Mouse (Mus musculus) frontal cortex, postnatal 10 days (tissue): Measurements from ENCODE around the gene Rcn2.
"Not testable (repeated sequence)": the region's sequence is repeated elsewhere in the genome, so short reads cannot be mapped to it uniquely, and the experiment has no call there.

Source experiments
- DNase-seq, 2 experiments: peaks; one replicate each; pipeline ENCODE4 v3.0.0; 2022; ENCODE audit warnings: low spot score in 2 of 2, mixed read lengths in 1 of 2

Rcn2 gene

GRCm38 (mm10) chr9:56041372-56042180 lies at the start of gene Rcn2:
Rcn2 (plus strand) TSS chr9:56041845.
- DNase-seq: peak; percentile 93 to 95

GRCm38 (mm10) chr9:56004679-56005078 lies 37.0 kb upstream of the Rcn2 start:
- DNase-seq: not testable (repeated sequence)

GRCm38 (mm10) chr9:56010450-56010849 lies 31.2 kb upstream of the Rcn2 start, which contains the start of gene 4930563M21Rik:
4930563M21Rik (minus strand) TSS chr9:56010550.
- no peak for DNase-seq

GRCm38 (mm10) chr9:56024772-56025171 lies 16.9 kb upstream of the Rcn2 start:
- DNase-seq: no peak

- no peak for DNase-seq
These were observed 14.4 kb upstream of the Rcn2 start for GRCm38 (mm10) chr9:56027292-56027691.

- no peak for DNase-seq
These were observed 9.4 kb upstream of the Rcn2 start for GRCm38 (mm10) chr9:56032219-56032618.

GRCm38 (mm10) chr9:56042181-56042621 lies 556 bp downstream of the Rcn2 start:
- no peak for DNase-seq

GRCm38 (mm10) chr9:56053796-56054195 lies 12.2 kb downstream of the Rcn2 start:
- no peak for DNase-seq

GRCm38 (mm10) chr9:56056147-56056546 lies 14.5 kb downstream of the Rcn2 start:
- DNase-seq: no peak

- DNase-seq: no peak
These were observed 20.7 kb downstream of the Rcn2 start for GRCm38 (mm10) chr9:56062336-56062735.

- no peak for DNase-seq
These were observed 23.4 kb downstream of the Rcn2 start for GRCm38 (mm10) chr9:56065011-56065410.

- no peak for DNase-seq
These were observed 26.3 kb downstream of the Rcn2 start for GRCm38 (mm10) chr9:56067964-56068363.

GRCm38 (mm10) chr9:56068630-56069029 lies 27.0 kb downstream of the Rcn2 start:
- DNase-seq: no peak

- no peak for DNase-seq
These were observed 31.2 kb downstream of the Rcn2 start for GRCm38 (mm10) chr9:56072861-56073260.

GRCm38 (mm10) chr9:56074863-56075262 lies 33.2 kb downstream of the Rcn2 start:
- DNase-seq: no peak

GRCm38 (mm10) chr9:56075264-56075663 lies 33.6 kb downstream of the Rcn2 start:
- peak; percentile 54 to 72 for DNase-seq

- no peak for DNase-seq
These were observed 34.4 kb downstream of the Rcn2 start for GRCm38 (mm10) chr9:56075901-56076620.

GRCm38 (mm10) chr9:56079587-56079986 lies 37.9 kb downstream of the Rcn2 start:
- DNase-seq: no peak

- DNase-seq: no peak
These were observed 44.9 kb downstream of the Rcn2 start for GRCm38 (mm10) chr9:56086524-56086923.

- DNase-seq: peak; percentile 56 to 64
These were observed 48.3 kb downstream of the Rcn2 start, which contains the start of gene Pstpip1 for GRCm38 (mm10) chr9:56089778-56090520. Pstpip1 (plus strand) TSS chr9:56089962.

GRCm38 (mm10) chr9:56090546-56091225 lies 49.0 kb downstream of the Rcn2 start:
- DNase-seq: no peak
